Mouse (Mus musculus) left cerebral cortex, adult 8-10 months (tissue): ENCODE measurements around the gene Adora2b. TPM values are rescaled to one million over a fixed set of nuclear protein-coding genes. Genes with fewer than 3 reads are reported as not detected.
"Not testable (repeated sequence)": the region's sequence is repeated elsewhere in the genome, so short reads cannot be mapped to it uniquely, and the experiment has no call there.

Source experiments
- DNase-seq, 2 experiments: peaks; one replicate each; pipeline ENCODE4 v3.0.0; 2022; ENCODE audit warnings: low spot score in 2 of 2
- total RNA-seq, 4 experiments: library from RNA; stranded (reverse); gene quantifications; 2 replicates each; pipeline ENCODE4 v1.2.4; 2022

The Adora2b gene
- total RNA-seq, 4 experiments from 2014 or later, result 6.2 to 8.1 (median 7.1) TPM

DNA sequence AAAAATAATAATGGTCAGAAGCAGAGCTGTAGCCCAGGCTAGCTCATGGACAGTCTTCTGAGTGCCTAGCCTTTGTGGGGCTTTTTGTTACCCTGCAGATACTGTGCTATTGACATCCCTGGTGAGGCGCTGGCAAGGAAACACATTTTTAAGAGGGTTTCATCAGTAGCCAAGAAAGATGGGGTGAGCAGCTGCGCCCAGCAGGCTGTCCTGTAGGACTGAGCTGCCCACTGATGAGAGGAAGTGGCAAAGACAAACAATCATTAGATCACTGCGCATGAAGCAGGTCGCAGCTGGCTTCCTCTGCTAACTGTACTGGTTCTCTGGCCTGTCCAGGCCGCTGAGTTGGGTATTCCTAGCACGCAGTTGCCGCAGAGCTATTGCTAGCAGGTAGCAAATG lies 14.8 kb downstream of the Adora2b start:
- DNase-seq, result no peak

DNA sequence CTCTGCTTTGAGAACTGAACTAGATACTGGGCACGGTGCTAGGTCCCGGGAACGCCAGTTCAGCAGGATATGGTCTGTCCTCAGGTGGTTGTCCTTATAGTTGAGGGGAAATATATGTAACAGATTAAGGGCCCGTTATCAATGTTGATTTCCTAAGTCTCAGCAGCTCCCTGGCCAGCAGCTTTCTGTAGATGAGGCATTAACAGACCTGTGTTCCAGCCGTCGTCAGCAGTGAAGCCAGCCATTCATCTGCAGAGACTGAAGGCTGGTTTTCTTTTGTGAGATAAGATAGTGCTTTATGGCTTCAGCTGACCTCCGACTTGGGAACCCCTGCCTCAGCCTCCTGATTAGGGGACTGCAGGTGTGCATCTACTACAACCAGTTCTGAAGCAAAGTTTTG lies 15.2 kb downstream of the Adora2b start:
- DNase-seq, result no peak

DNA sequence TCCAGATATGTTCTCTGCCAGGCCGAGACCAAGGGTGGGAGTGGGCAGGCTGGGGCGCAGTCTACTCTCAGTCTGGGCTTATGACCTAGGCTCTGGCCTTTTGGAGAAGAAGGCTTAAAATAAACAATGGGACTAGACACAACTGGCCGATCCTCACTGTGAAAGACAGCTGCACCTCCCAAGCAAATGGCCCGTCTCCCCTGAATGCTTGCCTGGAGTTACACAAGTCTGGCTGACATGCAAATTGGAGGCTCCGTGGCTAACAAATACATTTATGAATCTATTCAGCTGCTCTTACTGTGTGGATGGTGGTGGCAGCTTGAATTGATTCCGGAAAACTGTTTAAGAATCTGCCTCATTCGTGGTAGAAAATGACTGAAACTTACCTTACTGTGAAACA lies 16.9 kb downstream of the Adora2b start:
- DNase-seq, result no peak

- no peak for DNase-seq
Measured at GRCm38 (mm10) chr11:62266466-62267214, 17.9 kb downstream of the Adora2b start.

GRCm38 (mm10) chr11:62268381-62268780 lies 19.6 kb downstream of the Adora2b start:
- no peak for DNase-seq

DNA sequence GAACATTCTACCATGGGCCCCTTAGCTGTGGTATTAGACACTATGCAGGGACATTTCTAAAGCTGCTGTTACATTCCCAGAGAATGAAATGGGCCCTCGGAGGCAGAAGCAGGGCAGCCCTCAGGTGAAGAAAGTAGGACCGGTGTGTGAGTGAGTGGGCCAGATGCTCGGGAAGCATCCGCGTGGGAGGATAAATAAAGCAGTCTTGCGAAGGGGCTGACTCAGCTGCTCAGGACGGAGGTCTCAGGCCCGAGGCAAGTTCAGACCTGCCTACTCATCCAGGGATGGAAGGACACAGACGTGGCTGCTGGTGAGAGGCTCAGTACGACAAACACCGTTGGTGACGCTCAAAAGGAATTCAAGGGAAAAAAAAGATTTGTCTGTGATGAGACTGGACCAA lies 20.3 kb downstream of the Adora2b start:
- no peak for DNase-seq

DNA sequence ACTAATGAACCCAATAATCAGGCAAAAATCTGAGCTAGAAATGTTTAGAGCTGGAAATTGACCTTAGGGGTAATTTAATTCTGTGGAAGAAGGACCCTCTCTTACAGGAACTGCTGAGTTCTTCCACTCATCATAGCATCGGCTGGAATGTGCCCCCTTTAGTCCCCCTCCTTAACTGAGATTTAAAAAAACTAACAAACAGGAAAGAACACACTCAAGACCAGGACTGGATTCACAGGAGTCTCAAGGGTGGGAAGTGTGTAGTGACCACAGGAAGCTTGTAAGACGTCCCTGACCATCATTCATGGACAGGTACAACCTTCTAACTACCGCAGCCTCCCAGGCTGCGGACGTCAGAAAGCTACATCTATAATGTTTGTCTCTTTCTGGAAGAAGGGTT lies 22.1 kb downstream of the Adora2b start:
- DNase-seq, result no peak

DNA sequence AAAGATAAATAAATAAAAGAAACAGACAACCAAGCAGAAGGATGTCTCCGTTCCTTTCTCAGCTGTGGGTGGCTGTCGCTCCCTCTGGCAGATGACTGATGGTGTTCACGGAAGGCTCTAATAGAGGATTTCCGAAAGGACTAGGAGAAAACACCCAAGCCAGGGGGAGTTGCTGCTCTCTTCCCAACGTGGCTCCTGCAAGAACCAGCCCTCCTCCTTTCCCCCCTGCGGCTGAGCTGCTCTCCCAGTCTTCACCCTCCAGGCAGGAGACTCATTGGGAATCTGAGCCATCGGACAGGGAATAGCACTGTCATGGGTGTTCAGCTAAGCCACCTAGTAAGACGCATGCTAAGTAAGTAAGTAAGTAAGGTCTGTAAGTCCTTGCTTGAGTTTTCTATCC lies 28.3 kb downstream of the Adora2b start:
- no peak for DNase-seq

DNA sequence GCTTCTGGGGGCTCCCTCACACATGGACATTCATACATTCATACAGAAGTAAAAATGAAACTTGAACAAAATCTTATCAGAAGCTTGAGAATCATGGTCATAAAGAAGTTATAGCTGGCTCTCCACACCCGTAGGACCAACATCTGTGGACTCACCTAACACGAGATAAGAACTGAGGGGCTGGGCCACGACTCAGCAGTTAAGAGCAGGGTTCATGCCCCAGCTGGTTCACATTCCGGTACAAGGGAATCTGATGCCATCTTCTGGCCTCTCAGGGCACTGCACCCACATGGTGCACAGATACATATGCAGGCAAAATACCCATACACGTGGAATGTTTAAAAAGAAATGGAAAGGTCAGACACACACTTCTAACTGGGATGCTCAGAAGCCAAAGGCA lies 29.2 kb downstream of the Adora2b start:
- no peak for DNase-seq

- peak; percentile 86 to 88 for DNase-seq
Measured at GRCm38 (mm10) chr11:62280675-62281600, 32.2 kb downstream of the Adora2b start, which contains the start of the genes Zswim7 and Ttc19. Gene Zswim7 (minus strand): TSS chr11:62281375. Gene Ttc19 (plus strand): TSS chr11:62281473.

DNA sequence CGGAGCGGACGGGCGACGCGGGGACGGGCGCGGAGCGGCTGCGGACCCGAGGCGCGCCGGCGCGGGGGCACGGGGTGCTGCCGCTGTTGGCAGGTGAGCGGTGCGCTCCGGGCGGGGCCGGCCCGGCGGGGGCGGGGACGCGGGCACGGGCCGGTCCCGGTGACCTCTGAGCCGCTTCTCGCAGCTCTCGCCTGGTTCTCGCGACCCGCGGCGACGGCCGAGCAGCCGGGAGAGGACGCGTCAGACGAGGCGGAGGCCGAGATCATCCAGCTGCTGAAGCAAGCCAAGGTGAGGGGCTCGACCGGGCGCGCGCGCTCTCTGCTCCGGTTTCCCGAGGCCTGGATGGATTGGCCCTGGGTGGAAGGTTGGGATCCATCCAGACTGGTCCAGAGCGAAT lies 32.8 kb downstream of the Adora2b start:
- no peak for DNase-seq

DNA sequence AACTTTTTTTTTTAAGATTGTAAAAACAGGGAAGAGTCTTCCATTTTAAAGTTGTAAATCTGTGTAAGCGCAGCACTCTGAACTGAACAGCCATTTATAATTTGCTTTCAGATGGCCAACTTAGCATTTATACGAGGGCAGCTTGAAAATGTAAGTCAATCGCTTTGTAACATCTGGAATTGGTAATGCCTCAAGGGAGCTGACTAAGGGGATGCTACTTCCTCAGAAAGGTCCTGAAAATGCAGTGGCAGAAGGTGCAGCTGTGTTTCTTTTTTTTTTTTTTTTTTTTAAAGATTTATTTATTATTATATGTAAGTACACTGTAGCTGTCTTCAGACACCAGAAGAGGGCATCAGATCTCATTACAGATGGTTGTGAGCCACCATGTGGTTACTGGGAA lies 35.2 kb downstream of the Adora2b start:
- not testable (repeated sequence) for DNase-seq

GRCm38 (mm10) chr11:62285020-62285419 lies 36.2 kb downstream of the Adora2b start:
- no peak for DNase-seq

- DNase-seq, result no peak
Measured at GRCm38 (mm10) chr11:62287700-62288099, 38.9 kb downstream of the Adora2b start.

DNA sequence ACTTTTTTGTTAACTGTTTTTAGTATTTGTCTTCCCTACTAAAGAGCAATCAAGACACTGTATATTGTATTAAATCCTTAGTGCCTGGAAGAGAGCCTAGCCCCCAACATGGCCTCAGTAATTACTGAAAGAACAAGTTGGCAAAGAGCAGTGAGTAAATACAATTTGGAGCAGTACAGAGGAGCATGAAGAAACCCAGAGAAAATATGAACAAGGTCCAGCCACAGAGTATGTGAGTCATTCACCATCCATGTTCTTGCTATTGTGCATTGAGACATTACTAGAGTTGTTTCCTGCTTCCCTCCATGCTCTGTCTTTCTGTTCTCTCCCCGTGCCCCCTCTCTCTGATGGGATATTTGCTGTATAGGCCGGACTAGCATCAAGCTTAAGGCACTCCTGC lies 45.3 kb downstream of the Adora2b start:
- no peak for DNase-seq

DNA sequence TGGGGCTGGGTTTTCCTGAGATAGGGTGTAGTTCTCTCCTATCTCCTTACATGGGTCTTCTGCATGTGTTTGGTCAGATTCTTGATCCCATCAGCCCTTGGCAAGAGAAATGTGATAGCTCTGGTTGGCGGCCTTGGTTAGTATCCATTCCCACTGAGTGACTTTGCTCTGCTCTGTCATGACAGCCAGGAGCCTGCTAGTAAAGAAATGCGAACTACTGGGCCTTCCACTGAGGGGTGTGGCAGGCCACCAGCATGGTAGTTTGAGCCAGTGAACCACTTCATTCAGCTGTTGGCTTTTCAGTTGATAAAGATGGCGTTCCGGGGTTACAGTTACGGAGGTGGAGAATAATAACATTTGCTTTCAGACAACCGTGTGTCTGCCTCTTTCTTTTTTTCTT lies 50.1 kb downstream of the Adora2b start:
- DNase-seq, result no peak

DNA sequence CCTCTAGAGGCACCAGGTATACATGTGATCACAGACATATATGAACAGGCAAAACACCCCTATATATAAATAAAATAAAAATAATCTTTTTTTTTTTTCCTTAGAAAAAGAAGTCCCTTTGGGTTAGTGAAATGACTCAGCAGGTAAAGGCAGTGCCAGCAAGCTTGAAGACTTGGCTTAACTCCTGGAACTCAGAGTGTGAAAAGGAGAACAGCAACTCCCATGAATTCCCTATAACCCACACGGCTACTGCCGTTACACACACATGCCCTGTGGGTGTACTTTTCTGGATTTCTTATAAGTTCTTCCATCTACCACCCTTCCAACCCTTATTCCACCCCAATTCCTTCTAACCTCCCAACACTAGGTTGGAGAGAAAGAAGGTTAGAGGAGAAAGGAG lies 57.1 kb downstream of the Adora2b start:
- peak in 1 of 2 experiments; percentile 26 for DNase-seq

DNA sequence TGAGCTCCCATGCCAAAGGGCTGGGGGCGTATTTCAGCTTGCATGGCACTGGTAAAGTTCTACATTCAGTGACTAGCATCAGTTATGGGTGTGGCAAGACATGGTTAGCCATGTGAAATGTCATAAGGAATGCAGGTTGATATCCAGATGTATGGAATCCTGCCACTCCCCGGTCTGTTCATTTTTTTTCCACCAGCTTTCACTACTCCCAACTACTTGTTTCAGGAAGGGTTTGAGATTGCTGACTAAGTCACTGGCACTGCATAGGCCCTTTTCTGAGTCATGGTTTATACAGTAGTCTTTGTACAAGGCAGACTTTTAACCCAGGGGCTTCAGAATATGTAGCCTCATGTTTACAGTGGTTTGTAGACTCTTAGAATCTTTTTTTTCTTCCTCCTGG lies 60.5 kb downstream of the Adora2b start:
- no peak for DNase-seq

GRCm38 (mm10) chr11:62314984-62315383 lies 66.2 kb downstream of the Adora2b start:
- no peak for DNase-seq
